Mouse (Mus musculus): ENCODE data around the gene Cadm3.
"Not testable (repeated sequence)": the region's sequence is repeated elsewhere in the genome, so short reads cannot be mapped to it uniquely, and the experiment has no call there.

Cadm3 gene

DNA sequence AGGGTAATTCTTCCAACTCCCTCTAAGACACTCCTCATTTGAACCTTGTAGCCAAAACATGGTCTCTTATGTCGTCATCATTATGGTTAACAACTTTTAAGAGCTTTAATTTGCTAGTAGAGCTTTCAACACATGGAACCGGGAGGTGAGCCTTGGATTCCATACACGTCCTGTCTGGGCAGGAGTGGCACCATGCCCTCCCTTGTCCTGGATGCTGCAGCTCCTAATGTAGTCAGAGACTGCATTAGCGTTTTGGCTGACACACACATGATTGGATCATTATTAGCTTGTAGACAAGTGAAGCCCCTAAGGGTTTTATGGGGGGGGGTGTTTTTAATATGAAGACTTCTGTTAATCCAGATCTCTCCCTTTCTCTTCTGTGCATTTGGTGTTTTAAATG lies 42.5 kb downstream of the Cadm3 start:
- no peak for DNase-seq (ENCODE audit: extremely low read depth, insufficient read length, low spot score)

DNA sequence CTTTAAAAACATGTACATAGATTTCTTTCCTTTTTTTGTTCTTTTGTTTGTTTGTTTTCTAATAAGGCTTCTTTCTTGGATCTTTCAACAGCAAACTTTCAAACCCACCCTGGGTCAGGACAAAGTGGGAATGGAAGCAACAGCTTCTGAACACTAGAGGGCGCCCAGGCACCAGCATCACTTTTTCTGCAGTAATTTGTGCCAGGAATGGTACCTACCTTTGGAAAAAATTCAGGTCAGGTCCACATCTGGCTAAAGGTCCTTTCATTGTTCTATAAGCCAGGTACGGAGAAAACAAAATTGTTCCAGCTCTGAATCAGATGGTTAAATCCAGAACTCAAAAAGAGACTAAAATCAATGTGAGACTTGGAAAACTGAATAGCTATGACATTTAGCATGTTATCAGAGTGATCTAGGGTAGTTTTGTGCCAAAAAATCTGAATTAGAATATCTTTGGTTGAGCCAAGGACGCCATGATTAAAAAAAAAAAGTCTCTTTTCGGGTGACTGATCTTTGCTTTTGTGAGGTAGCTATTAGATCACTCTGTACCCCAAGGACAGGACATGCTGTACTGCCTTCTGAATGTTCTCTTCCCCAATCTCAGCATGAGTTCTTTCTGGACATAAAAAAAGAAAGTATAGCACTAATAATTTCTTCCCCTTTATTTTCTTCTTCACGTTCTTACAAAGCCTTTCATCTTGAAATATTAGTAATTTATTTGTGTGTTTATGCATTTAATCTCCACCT lies 43.5 kb downstream of the Cadm3 start:
- DNase-seq (ENCODE audit: extremely low read depth, insufficient read length, low spot score) = no peak

DNA sequence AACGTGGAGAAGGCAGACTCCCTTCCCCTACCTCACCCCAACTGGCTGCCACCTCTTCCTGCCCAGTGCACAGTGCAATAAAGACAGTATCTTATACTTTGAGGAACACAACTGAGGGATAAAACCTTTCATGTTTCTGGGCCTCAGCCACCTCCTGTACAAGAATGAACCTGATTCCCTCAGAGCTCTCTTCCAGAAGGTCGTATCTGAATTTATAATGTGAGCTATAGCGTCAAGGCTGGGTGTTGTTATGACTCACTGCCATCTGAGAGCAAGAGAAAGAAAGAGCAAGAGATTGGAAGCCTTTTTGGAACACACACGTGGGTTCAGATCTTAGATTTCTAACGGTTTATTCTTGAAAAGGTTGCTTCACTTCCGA lies 45.3 kb downstream of the Cadm3 start:
- no peak for DNase-seq (ENCODE audit: extremely low read depth, insufficient read length, low spot score)

DNA sequence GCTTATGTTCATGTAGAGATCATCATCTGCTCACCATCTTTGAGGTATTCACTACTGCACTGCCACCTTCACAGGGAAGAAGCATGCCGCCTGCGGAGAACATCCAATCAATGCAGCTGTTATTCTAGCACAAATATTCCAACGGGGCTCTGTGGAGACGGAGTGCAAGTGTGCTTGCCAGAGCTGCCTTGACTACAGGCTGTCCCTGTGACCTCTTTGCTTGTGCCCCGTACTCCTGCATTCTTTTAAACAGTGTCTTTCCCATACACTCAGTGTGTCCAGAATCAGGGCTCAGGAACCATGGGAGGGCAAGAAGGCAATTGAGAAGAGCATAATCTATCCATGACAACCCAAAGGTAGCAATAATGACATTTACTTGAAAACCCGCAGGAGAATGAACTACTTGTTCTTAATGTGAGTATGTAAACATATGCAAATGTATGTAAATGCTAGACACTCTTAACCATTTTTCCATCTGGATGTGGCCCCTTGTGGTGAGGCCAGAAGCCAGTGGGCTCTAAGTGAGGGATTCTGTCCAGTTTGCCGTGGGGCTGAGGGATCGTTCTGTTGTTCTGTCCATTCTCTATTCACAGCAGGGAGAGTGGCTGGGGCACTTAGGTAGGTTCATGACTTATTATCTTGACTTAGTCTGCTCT lies 45.8 kb downstream of the Cadm3 start:
- no peak for DNase-seq (ENCODE audit: extremely low read depth, insufficient read length, low spot score)

DNA sequence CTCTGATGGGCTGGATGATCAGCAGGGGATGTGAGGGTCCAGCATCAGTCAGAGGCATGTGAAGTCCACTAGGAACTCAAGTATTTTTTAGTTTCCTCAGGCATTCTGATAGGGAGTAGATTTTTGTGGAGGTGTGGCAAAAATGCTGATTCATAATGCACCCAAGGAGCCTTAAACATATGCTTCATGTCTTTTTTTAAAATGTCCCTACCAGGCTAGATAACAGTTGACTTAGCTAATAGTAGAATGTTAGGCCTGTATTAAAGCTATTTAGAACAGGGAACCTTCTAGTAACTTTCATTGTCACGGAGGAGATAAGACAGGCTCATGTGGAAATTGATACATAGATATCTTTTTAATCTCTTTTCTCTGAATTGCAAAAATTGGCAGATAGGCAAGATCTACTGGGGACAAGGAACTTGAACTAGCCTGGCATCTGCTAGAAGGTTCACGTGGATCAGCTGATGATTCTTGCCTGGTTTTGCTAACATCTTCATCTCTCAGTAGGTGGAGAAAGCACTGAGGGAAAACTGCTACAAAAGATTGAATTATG lies 49.5 kb downstream of the Cadm3 start:
- DNase-seq (ENCODE audit: extremely low read depth, insufficient read length, low spot score) = no peak

DNA sequence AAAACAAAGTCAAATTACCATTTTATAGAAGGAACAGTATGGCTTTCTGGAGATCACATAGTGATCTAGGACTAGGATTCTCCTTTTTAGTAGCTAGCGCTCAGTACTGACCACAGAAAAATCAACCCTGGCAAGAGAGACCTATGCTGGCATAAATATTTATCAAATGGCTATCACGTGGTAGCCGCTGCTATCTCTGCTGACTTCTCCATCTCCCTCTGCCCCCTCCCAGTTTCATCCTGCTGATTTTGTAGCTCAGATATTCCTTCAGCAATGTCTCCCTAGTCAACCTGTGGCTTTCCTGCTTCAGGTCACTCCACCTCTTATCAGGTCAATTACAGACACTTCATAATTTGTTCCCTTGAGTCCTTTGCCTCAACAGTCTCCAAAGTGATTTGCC lies 51.8 kb downstream of the Cadm3 start:
- no peak for DNase-seq (ENCODE audit: extremely low read depth, insufficient read length, low spot score)

DNA sequence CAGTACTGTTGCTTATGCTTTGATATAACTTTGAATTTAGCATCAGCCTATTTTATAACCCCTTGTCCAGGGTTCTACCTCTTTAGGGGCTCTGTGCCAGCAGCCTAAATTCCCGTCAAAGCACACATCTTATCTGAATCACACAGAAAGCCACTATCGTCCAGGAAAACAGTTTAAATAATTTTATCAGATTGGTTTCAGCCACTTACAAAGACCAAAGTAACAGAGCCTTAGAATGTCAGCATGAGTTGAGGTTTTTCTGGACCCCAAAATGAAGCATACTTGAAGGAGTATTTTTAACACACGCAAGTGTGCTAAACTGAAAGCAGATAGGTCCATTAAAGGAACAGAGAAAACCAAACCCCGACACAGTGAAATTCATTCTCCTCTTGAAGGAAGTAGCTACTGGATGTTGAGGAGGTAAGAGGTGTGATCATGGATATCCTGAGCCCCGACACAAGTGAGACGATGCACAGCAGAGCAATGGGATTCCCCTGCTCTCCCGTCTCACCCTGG lies 53.9 kb downstream of the Cadm3 start:
- DNase-seq (ENCODE audit: extremely low read depth, insufficient read length, low spot score) = not testable (repeated sequence)

DNA sequence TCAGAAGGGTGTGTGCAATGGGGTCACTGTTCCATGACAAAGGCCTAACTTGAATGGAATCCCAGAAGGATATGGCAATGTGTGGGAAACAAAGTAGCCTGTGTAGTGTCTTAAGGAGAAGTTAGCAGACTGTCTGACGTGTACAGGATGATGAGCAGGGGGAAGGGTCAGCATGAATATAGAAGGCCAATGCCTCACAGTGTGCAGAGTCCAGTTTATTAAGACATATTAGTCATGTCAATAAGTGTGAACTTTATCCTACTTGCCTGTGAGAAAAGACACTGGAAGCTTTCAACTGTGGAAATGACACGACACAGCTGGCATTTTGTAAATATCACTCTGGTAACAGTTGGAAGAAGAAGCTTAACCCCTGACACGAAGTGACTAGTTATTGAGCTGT lies 64.7 kb downstream of the Cadm3 start:
- not testable (repeated sequence) for DNase-seq (ENCODE audit: extremely low read depth, insufficient read length, low spot score)

Data from 3134 (cell line).